Mouse (Mus musculus): Measurements from ENCODE around the gene Gm10799. TPM values are rescaled to one million over a fixed set of nuclear protein-coding genes. Genes with fewer than 3 reads are reported as not detected.
"Not testable (repeated sequence)": the region's sequence is repeated elsewhere in the genome, so short reads cannot be mapped to it uniquely, and the experiment has no call there.

Gm10799 gene
- polyA plus RNA-seq (2012; rRNA removed) = not detected in 2 replicates

DNA sequence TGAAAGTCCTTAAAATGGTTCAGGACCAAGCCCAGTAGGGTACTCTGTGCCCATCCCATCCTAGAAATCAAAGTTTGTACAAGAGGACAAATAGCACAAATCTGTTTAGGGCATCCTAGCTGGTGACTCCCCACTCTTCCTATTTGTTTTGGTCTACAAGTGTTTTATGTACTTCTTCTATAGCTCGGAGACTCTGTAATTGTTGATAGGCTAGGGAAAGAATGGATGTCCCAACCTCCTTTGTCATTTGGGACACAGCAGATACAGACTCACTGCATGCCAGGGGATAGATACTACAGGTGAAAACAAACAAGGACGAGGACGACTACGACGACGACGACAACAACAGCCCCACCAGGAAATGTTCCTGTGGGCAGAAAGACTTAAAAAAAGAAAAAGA lies at the start of gene Gm10799:
Gene Gm10799 (minus strand): TSS at position 101 of the 400 bp plus-strand sequence.
- 39% methylated on average over 7 of the region's 7 CpGs for WGBS
- not testable (repeated sequence) for H3K4me1 ChIP-seq (ENCODE audit: control insufficient read depth, insufficient read depth, low read length); DNase-seq

GRCm38 (mm10) chr2:104117173-104117572 lies 48.8 kb upstream of the Gm10799 start:
- H3K4me1 ChIP-seq (ENCODE audit: control insufficient read depth, insufficient read depth, low read length) = not testable (repeated sequence)

More for the DNA sequence above, at the start of gene Gm10799:
- not testable (repeated sequence) for H3K4me3 ChIP-seq (replicated peaks; ENCODE audit: extremely low read depth, low read depth, low read length)

DNA sequence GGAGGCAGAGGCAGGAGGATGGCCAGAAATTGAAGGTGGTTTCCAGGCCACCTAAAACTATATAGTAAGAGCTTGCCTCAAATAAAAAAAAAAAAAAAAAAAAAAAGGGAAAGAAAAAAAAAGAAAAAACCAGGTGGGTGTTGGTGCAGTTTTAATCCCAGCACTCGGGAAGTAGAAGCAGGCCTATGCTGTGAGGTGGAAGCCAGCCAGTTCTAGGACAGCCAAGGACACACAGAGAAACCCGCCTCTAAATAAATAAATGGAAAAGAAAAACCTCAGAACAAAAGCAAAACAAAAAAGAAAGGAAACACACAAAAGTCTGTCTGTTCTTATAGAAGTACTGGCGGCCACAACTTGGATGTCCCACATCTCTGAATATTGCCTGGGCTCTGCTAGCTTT lies 46.5 kb upstream of the Gm10799 start:
- H3K4me1 ChIP-seq (ENCODE audit: control insufficient read depth, insufficient read depth, low read length) = no peaks in the 10 kb centered on the region
- DNase-seq = no peak
- no peak overlapping the region for H3K4me3 ChIP-seq (replicated peaks; ENCODE audit: extremely low read depth, low read depth, low read length)
- 86% methylated on average over 3 of the region's 3 CpGs for WGBS
- TF ChIP-seq POLR2A (IDR thresholded peaks at IDR 0.05; ENCODE audit: borderline replicate concordance, extremely low read depth, low read depth, low read length) (no peak), CTCF (IDR thresholded peaks at IDR 0.05; ENCODE audit: insufficient read depth, low read length) (no peak)

More at GRCm38 (mm10) chr2:104117173-104117572, 48.8 kb upstream of the Gm10799 start:
- not testable (repeated sequence) for DNase-seq; H3K4me3 ChIP-seq (replicated peaks; ENCODE audit: extremely low read depth, low read depth, low read length)

- H3K4me3 ChIP-seq (replicated peaks; ENCODE audit: extremely low read depth, low read depth, low read length); H3K4me1 ChIP-seq (ENCODE audit: control insufficient read depth, insufficient read depth, low read length); DNase-seq: not testable (repeated sequence)
Observed at GRCm38 (mm10) chr2:104113563-104113962, 45.2 kb upstream of the Gm10799 start.

- DNase-seq; H3K4me1 ChIP-seq (ENCODE audit: control insufficient read depth, insufficient read depth, low read length); H3K4me3 ChIP-seq (replicated peaks; ENCODE audit: extremely low read depth, low read depth, low read length): not testable (repeated sequence)
- no CpG with 5 or more reads among the region's 1 CpGs for WGBS
Observed at GRCm38 (mm10) chr2:104111170-104111797, 42.9 kb upstream of the Gm10799 start.

DNA sequence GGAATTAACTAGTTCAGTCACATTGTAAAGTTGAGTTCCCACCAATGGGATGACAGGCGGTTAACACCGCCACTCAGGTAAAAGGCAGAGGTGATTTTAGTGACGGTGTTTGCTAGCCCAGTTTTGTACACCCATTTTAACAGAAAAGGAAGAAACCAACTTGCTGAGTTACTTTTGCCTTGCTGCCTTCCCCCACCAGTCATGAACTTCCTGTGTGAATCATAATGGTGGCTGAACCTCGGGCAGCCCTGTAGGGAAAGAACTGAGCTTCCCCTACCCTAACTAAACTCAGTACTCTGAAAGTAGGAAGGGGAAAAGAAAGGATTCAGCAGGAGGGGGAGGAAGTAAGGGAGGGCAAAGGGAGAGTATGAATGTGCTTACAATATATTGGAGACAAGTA lies 41.7 kb upstream of the Gm10799 start:
- no peaks in the 10 kb centered on the region for H3K4me1 ChIP-seq (ENCODE audit: control insufficient read depth, insufficient read depth, low read length)
- DNase-seq = no peak
- TF ChIP-seq CTCF (IDR thresholded peaks at IDR 0.05; ENCODE audit: insufficient read depth, low read length) = no peak
- TF ChIP-seq POLR2A (IDR thresholded peaks at IDR 0.05; ENCODE audit: borderline replicate concordance, extremely low read depth, low read depth, low read length) = no peak
- H3K4me3 ChIP-seq (replicated peaks; ENCODE audit: extremely low read depth, low read depth, low read length) = no peak overlapping the region
- WGBS = 62% methylated on average over 4 of the region's 4 CpGs

DNA sequence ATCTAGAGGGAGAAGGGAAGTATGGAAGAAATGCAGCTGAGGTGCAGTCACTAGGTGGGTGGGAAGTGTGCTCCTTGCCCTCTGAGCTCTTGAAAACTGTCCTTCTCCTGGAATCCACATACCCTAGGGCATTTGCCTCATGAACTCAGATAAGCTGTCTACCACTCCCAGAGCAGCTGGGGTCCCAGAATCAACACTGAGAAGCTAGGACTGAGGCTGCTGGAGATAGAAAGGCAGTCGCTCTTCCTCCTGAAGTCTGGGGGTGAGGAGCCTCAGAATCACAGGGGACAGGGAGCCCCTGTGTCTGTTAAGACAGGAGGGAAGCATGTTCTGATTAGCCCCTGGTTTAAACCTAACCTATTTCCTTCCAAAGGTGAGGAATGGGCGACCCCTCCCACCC lies 41.2 kb upstream of the Gm10799 start:
- no peaks in the 10 kb centered on the region for H3K4me1 ChIP-seq (ENCODE audit: control insufficient read depth, insufficient read depth, low read length)
- WGBS = 63% methylated on average over 2 of the region's 2 CpGs
- TF ChIP-seq CTCF (IDR thresholded peaks at IDR 0.05; ENCODE audit: insufficient read depth, low read length) (no peak), POLR2A (IDR thresholded peaks at IDR 0.05; ENCODE audit: borderline replicate concordance, extremely low read depth, low read depth, low read length) (no peak)
- DNase-seq = no peak
- no peak overlapping the region for H3K4me3 ChIP-seq (replicated peaks; ENCODE audit: extremely low read depth, low read depth, low read length)

DNA sequence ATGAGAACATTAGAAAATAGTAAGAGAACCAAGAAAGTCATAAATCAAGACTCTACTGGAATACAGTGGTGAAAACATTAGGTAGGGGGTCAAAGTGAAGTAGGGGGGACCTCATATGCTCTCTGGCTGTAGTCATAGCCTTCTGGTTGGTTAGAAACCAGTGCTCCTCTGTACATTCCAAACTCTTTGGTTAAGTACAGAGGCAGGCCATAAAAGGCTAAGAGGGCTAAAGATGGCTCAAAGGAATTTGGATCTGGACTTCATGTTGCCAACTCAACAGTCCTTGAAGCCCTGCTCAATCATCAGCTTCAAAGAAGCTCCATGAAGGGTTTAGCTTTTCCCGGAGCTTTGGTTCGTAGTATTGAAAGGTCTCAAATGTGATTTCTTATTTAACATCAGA lies 40.7 kb upstream of the Gm10799 start:
- DNase-seq; H3K4me1 ChIP-seq (ENCODE audit: control insufficient read depth, insufficient read depth, low read length); H3K4me3 ChIP-seq (replicated peaks; ENCODE audit: extremely low read depth, low read depth, low read length): not testable (repeated sequence)
- 71% methylated on average over 2 of the region's 2 CpGs for WGBS

GRCm38 (mm10) chr2:104104800-104105199 lies 36.5 kb upstream of the Gm10799 start:
- H3K4me1 ChIP-seq (ENCODE audit: control insufficient read depth, insufficient read depth, low read length) = no peaks in the 10 kb centered on the region
- H3K4me3 ChIP-seq (replicated peaks; ENCODE audit: extremely low read depth, low read depth, low read length) = no peak overlapping the region
- WGBS = 87% methylated on average over 6 of the region's 6 CpGs
- TF ChIP-seq CTCF (IDR thresholded peaks at IDR 0.05; ENCODE audit: insufficient read depth, low read length) (no peak), POLR2A (IDR thresholded peaks at IDR 0.05; ENCODE audit: borderline replicate concordance, extremely low read depth, low read depth, low read length) (no peak)
- DNase-seq = no peak

GRCm38 (mm10) chr2:104099946-104100345 lies 31.6 kb upstream of the Gm10799 start:
- H3K4me1 ChIP-seq (ENCODE audit: control insufficient read depth, insufficient read depth, low read length) = no peaks in the 10 kb centered on the region
- 77% methylated on average over 1 of the region's 1 CpGs for WGBS
- DNase-seq = no peak
- TF ChIP-seq POLR2A (IDR thresholded peaks at IDR 0.05; ENCODE audit: borderline replicate concordance, extremely low read depth, low read depth, low read length) (no peak), CTCF (IDR thresholded peaks at IDR 0.05; ENCODE audit: insufficient read depth, low read length) (no peak)
- H3K4me3 ChIP-seq (replicated peaks; ENCODE audit: extremely low read depth, low read depth, low read length) = no peak overlapping the region

DNA sequence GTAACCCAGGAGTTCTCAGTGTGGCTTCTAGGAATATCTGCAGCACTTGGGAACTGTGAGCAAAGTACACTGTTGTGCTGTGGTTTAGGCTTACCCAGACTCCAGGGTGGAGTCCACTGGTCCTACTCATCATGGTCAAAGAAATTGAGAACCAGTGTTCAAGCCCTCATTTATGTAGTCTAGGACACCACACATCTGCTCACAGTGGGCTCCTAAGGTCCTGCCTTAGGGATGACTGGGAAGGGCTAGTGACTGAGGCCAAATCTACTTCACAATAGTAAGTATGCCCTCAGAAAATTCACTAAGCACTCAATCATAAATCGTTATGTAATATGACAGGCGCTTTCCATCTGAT lies 30.9 kb upstream of the Gm10799 start:
- no peak overlapping the region for H3K4me3 ChIP-seq (replicated peaks; ENCODE audit: extremely low read depth, low read depth, low read length)
- WGBS = 85% methylated on average over 2 of the region's 2 CpGs
- no peaks in the 10 kb centered on the region for H3K4me1 ChIP-seq (ENCODE audit: control insufficient read depth, insufficient read depth, low read length)
- no peak for DNase-seq
- TF ChIP-seq POLR2A (IDR thresholded peaks at IDR 0.05; ENCODE audit: borderline replicate concordance, extremely low read depth, low read depth, low read length) (no peak), CTCF (IDR thresholded peaks at IDR 0.05; ENCODE audit: insufficient read depth, low read length) (no peak)
